Mouse (Mus musculus): ENCODE measurements around the gene Vps9d1.

- no peak for TF ChIP-seq EP300 (IDR thresholded peaks at IDR 0.05; ENCODE audit: low read depth)
- peak; percentile 95 for TF ChIP-seq CTCF (IDR thresholded peaks at IDR 0.05; ENCODE audit: low read depth)
Measured at GRCm38 (mm10) chr8:123202288-123202687, 51.9 kb downstream of the Vps9d1 start.
